Mouse (Mus musculus): ENCODE measurements at regions not wholly inside any gene's neighbourhood (a gene's known extent, or its start where the extent isn't known, plus 50 kb on each side); places are given as distances from the start of the nearest gene placed in this dataset.

DNA sequence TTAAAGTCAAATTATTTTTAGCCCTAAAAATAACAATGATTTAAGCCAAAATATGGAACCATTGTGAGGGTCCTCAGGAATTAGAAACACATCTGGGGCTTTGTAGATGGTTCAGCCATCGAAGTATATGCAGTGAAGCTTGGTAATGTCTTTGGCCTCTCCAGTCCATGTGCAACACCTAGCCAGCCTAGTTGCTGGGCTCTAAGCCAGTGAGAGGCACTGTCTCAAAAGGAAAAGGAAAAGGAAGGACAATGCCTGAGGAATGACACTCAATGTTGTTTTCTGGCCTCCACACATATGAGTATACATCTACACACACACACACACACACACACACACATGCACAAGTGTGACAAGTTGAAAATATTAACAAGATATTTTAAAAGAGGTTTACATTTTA, 124.8 kb upstream of the Emcn start:
- no peaks in the 10 kb centered on the region for H3K4me1 ChIP-seq (ENCODE audit: control insufficient read depth, insufficient read depth, low read length)
- no peak overlapping the region for H3K4me2 ChIP-seq (ENCODE audit: low read depth, severe bottlenecking)
- no peak overlapping the region for H3K27ac ChIP-seq (replicated peaks; ENCODE audit: low read depth, low read length)
- WGBS = 90% methylated on average over 1 of the region's 1 CpGs
- H3K9ac ChIP-seq (ENCODE audit: low read length) = no peak overlapping the region
- no peaks in the 10 kb centered on the region for H3K36me3 ChIP-seq (ENCODE audit: control insufficient read depth, insufficient read depth, low read length)
- H3K27me3 ChIP-seq (ENCODE audit: control insufficient read depth, insufficient read depth, low read length) = no peaks in the 10 kb centered on the region
- ATAC-seq (ENCODE audit: insufficient number of reproducible peaks, low FRiP score, low TSS enrichment, low read depth) (no peak), DNase-seq (ENCODE audit: low spot score) (no peak)
- no peak overlapping the region for H3K4me3 ChIP-seq (ENCODE audit: low read depth, low read length)
- no peaks in the 10 kb centered on the region for H3K9me3 ChIP-seq (ENCODE audit: control insufficient read depth, low read length)

- no peak overlapping the region for H3K9ac ChIP-seq (ENCODE audit: low read length)
- no peak overlapping the region for H3K27ac ChIP-seq (replicated peaks; ENCODE audit: low read depth, low read length)
- H3K36me3 ChIP-seq (ENCODE audit: control insufficient read depth, insufficient read depth, low read length) = no peaks in the 10 kb centered on the region
- ATAC-seq (ENCODE audit: insufficient number of reproducible peaks, low FRiP score, low TSS enrichment, low read depth) (no peak), DNase-seq (ENCODE audit: low spot score) (no peak)
- no peak overlapping the region for H3K4me2 ChIP-seq (ENCODE audit: low read depth, severe bottlenecking)
- no peaks in the 10 kb centered on the region for H3K27me3 ChIP-seq (ENCODE audit: control insufficient read depth, insufficient read depth, low read length)
- H3K4me3 ChIP-seq (ENCODE audit: low read depth, low read length) = no peak overlapping the region
- no peaks in the 10 kb centered on the region for H3K9me3 ChIP-seq (ENCODE audit: control insufficient read depth, low read length)
- no peaks in the 10 kb centered on the region for H3K4me1 ChIP-seq (ENCODE audit: control insufficient read depth, insufficient read depth, low read length)
Measured at GRCm38 (mm10) chr3:137217245-137217644, 123.6 kb upstream of the Emcn start.

DNA sequence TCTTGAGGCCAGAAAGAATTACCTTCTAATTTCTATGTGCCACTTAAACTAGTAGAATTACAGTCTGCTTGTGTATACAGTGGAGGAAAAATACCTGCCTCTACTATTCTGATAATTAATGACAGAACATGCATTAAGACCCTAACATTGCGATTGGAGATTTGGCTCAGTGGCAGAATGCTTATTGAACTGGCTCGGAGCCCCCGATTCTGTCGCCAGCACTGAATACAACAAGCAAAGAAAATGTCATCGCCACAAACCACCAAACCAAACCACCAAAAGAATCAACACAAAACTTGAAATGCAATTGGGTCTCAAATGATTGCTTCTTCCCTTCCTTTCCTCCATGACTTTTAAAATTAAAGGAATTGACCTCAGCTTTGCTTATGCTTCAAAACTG, 122.9 kb upstream of the Emcn start:
- ATAC-seq (ENCODE audit: insufficient number of reproducible peaks, low FRiP score, low TSS enrichment, low read depth) (no peak), DNase-seq (ENCODE audit: low spot score) (no peak)
- Histone ChIP-seq H3K4me1 (ENCODE audit: control insufficient read depth, insufficient read depth, low read length) (no peaks in the 10 kb centered on the region), H3K27me3 (ENCODE audit: control insufficient read depth, insufficient read depth, low read length) (no peaks in the 10 kb centered on the region), H3K9me3 (ENCODE audit: control insufficient read depth, low read length) (no peaks in the 10 kb centered on the region), H3K9ac (ENCODE audit: low read length) (no peak overlapping the region), H3K4me2 (ENCODE audit: low read depth, severe bottlenecking) (no peak overlapping the region), H3K4me3 (ENCODE audit: low read depth, low read length) (no peak overlapping the region), H3K27ac (replicated peaks; ENCODE audit: low read depth, low read length) (no peak overlapping the region), H3K36me3 (ENCODE audit: control insufficient read depth, insufficient read depth, low read length) (no peaks in the 10 kb centered on the region)
- 91% methylated on average over 5 of the region's 5 CpGs for WGBS

- no peaks in the 10 kb centered on the region for H3K9me3 ChIP-seq (ENCODE audit: control insufficient read depth, low read length)
- WGBS = 94% methylated on average over 1 of the region's 1 CpGs
Measured at GRCm38 (mm10) chr3:137226151-137226550, 114.7 kb upstream of the Emcn start.

DNA sequence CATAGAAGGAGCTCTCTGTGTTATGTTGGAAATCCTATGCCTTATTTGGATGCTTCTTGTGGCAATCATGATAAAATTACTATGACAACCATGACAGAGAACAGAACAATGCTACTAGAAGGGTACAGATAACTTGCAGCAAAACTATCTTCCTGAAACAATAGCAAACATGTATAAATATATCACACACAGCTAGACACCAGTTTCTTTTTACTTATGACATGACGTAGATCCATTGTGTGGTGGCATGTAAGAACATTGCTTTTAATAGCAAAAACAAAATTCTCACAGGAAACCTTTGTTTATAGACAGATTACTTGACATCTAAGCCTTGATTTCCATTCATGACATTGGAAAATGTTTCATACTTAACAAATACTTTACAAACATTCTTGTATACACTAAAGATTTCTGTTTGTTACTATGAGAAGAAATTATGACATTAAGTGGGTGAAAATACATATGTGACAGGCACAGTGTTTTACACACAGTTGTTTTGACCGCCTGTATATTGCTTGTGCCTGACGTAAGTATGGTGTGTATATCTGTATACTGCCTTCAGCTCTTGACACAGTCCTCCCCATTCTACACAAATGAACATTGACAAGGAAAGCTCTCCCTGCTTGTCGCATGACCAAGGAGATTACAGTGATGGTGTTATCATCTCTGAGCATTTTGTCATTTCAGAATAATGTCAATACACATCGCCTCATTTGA, 113.6 kb upstream of the Emcn start:
- ATAC-seq (ENCODE audit: insufficient number of reproducible peaks, low FRiP score, low TSS enrichment, low read depth) (no peak), DNase-seq (ENCODE audit: low spot score) (no peak)
- Histone ChIP-seq H3K27me3 (ENCODE audit: control insufficient read depth, insufficient read depth, low read length) (no peaks in the 10 kb centered on the region), H3K4me3 (ENCODE audit: low read depth, low read length) (no peak overlapping the region), H3K27ac (replicated peaks; ENCODE audit: low read depth, low read length) (no peak overlapping the region), H3K9ac (ENCODE audit: low read length) (no peak overlapping the region), H3K9me3 (ENCODE audit: control insufficient read depth, low read length) (no peaks in the 10 kb centered on the region), H3K4me2 (ENCODE audit: low read depth, severe bottlenecking) (no peak overlapping the region), H3K4me1 (ENCODE audit: control insufficient read depth, insufficient read depth, low read length) (no peaks in the 10 kb centered on the region), H3K36me3 (ENCODE audit: control insufficient read depth, insufficient read depth, low read length) (no peaks in the 10 kb centered on the region)
- WGBS = 89% methylated on average over 5 of the region's 5 CpGs

More at GRCm38 (mm10) chr3:137226151-137226550, 114.7 kb upstream of the Emcn start:
- H3K4me3 ChIP-seq (ENCODE audit: low read depth, low read length) = no peak overlapping the region
- H3K9ac ChIP-seq (ENCODE audit: low read length) = no peak overlapping the region
- no peak overlapping the region for H3K4me2 ChIP-seq (ENCODE audit: low read depth, severe bottlenecking)
- DNase-seq (ENCODE audit: low spot score) = no peak
- no peak for ATAC-seq (ENCODE audit: insufficient number of reproducible peaks, low FRiP score, low TSS enrichment, low read depth)
- no peaks in the 10 kb centered on the region for H3K27me3 ChIP-seq (ENCODE audit: control insufficient read depth, insufficient read depth, low read length)
- H3K4me1 ChIP-seq (ENCODE audit: control insufficient read depth, insufficient read depth, low read length) = no peaks in the 10 kb centered on the region
- H3K36me3 ChIP-seq (ENCODE audit: control insufficient read depth, insufficient read depth, low read length) = no peaks in the 10 kb centered on the region
- H3K27ac ChIP-seq (replicated peaks; ENCODE audit: low read depth, low read length) = no peak overlapping the region

- Histone ChIP-seq H3K36me3 (ENCODE audit: control insufficient read depth, insufficient read depth, low read length) (no peaks in the 10 kb centered on the region), H3K9me3 (ENCODE audit: control insufficient read depth, low read length) (no peaks in the 10 kb centered on the region), H3K4me3 (ENCODE audit: low read depth, low read length) (no peak overlapping the region), H3K4me2 (ENCODE audit: low read depth, severe bottlenecking) (no peak overlapping the region), H3K27me3 (ENCODE audit: control insufficient read depth, insufficient read depth, low read length) (no peaks in the 10 kb centered on the region), H3K9ac (ENCODE audit: low read length) (no peak overlapping the region), H3K4me1 (ENCODE audit: control insufficient read depth, insufficient read depth, low read length) (no peaks in the 10 kb centered on the region), H3K27ac (replicated peaks; ENCODE audit: low read depth, low read length) (no peak overlapping the region)
- 79% methylated on average over 5 of the region's 5 CpGs for WGBS
- ATAC-seq (ENCODE audit: insufficient number of reproducible peaks, low FRiP score, low TSS enrichment, low read depth) (no peak), DNase-seq (ENCODE audit: low spot score) (no peak)
Measured at GRCm38 (mm10) chr3:137228416-137228815, 112.5 kb upstream of the Emcn start.

GRCm38 (mm10) chr3:137242877-137243276, 98.0 kb upstream of the Emcn start:
- ATAC-seq (ENCODE audit: insufficient number of reproducible peaks, low FRiP score, low TSS enrichment, low read depth) = no peak

GRCm38 (mm10) chr3:137263907-137264306, 77.0 kb upstream of the Emcn start:
- Histone ChIP-seq H3K9me3 (ENCODE audit: control insufficient read depth, low read length) (no peaks in the 10 kb centered on the region), H3K4me3 (ENCODE audit: low read depth, low read length) (no peak overlapping the region), H3K4me1 (ENCODE audit: control insufficient read depth, insufficient read depth, low read length) (no peaks in the 10 kb centered on the region), H3K27me3 (ENCODE audit: control insufficient read depth, insufficient read depth, low read length) (peaks cover 5% of the 10 kb centered on the region), H3K27ac (replicated peaks; ENCODE audit: low read depth, low read length) (no peak overlapping the region), H3K4me2 (ENCODE audit: low read depth, severe bottlenecking) (no peak overlapping the region), H3K9ac (ENCODE audit: low read length) (no peak overlapping the region), H3K36me3 (ENCODE audit: control insufficient read depth, insufficient read depth, low read length) (no peaks in the 10 kb centered on the region)
- 94% methylated on average over 4 of the region's 4 CpGs for WGBS
- DNase-seq (ENCODE audit: low spot score) (no peak), ATAC-seq (ENCODE audit: insufficient number of reproducible peaks, low FRiP score, low TSS enrichment, low read depth) (no peak)

More at GRCm38 (mm10) chr3:137242877-137243276, 98.0 kb upstream of the Emcn start:
- H3K27me3 ChIP-seq (ENCODE audit: control insufficient read depth, insufficient read depth, low read length) = no peaks in the 10 kb centered on the region
- H3K27ac ChIP-seq (replicated peaks; ENCODE audit: low read depth, low read length) = no peak overlapping the region
- no peaks in the 10 kb centered on the region for H3K36me3 ChIP-seq (ENCODE audit: control insufficient read depth, insufficient read depth, low read length)
- no peaks in the 10 kb centered on the region for H3K9me3 ChIP-seq (ENCODE audit: control insufficient read depth, low read length)
- H3K9ac ChIP-seq (ENCODE audit: low read length) = no peak overlapping the region
- no peaks in the 10 kb centered on the region for H3K4me1 ChIP-seq (ENCODE audit: control insufficient read depth, insufficient read depth, low read length)
- H3K4me2 ChIP-seq (ENCODE audit: low read depth, severe bottlenecking) = no peak overlapping the region
- no peak for DNase-seq (ENCODE audit: low spot score)
- no peak overlapping the region for H3K4me3 ChIP-seq (ENCODE audit: low read depth, low read length)
- WGBS = 68% methylated on average over 1 of the region's 1 CpGs

GRCm38 (mm10) chr3:137267752-137268151, 73.1 kb upstream of the Emcn start:
- Histone ChIP-seq H3K9me3 (ENCODE audit: control insufficient read depth, low read length) (no peaks in the 10 kb centered on the region), H3K27me3 (ENCODE audit: control insufficient read depth, insufficient read depth, low read length) (peaks cover 5% of the 10 kb centered on the region), H3K4me2 (ENCODE audit: low read depth, severe bottlenecking) (no peak overlapping the region), H3K4me1 (ENCODE audit: control insufficient read depth, insufficient read depth, low read length) (no peaks in the 10 kb centered on the region), H3K36me3 (ENCODE audit: control insufficient read depth, insufficient read depth, low read length) (no peaks in the 10 kb centered on the region), H3K4me3 (ENCODE audit: low read depth, low read length) (no peak overlapping the region), H3K9ac (ENCODE audit: low read length) (no peak overlapping the region), H3K27ac (replicated peaks; ENCODE audit: low read depth, low read length) (no peak overlapping the region)
- 81% methylated on average over 1 of the region's 1 CpGs for WGBS
- no peak for ATAC-seq (ENCODE audit: insufficient number of reproducible peaks, low FRiP score, low TSS enrichment, low read depth)
- no peak for DNase-seq (ENCODE audit: low spot score)
